Mouse (Mus musculus): ENCODE measurements around the gene Hcn3. TPM values are rescaled to one million over a fixed set of nuclear protein-coding genes. Genes with fewer than 3 reads are reported as not detected.
A peak's percentile ranks its signal among the peaks of the same experiment; 100 is the strongest.
"Not testable (repeated sequence)": the region's sequence is repeated elsewhere in the genome, so short reads cannot be mapped to it uniquely, and the experiment has no call there.

Gene Hcn3
- total RNA-seq, 1 experiment = 4.0 TPM

DNA sequence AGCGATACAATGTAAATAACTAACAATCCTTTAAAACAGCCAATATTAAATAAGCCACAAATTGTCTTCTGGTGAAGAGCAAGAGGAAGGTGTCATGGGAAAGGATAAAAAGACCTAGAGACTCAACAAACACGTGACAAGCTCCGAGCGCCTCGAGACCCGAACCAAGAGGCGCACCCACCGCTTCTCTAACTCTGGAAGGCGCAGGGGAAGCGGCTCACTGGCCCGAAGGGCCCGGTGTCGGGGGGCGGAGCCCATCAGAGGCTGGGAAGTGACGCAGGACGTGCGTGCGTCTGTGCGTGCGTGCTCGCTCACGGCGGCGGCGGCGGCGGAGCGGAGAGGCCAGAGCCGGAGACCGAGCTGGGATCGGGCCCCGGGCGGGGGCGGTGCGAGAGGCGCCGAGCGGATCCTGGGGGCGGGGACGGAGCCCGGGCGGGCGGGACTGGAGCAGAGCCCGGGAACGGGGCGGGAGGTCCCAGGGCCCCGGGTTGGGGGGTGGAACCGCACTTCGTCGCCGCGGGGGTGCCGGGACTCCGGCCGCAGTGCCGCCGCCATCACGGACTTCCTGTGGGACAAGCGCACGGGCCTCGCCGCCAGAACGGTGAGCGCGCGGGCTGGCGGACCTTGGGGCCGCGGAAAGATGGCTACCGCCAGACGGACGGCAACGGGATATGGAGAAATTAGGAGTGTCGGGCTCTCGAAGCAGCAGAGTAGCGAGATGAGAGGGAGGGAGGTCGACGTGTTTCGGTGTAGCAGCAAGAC, 4.7 kb upstream of the Hcn3 start, which contains the start of gene Clk2:
TSS of gene Clk2 (plus strand) at position 290 of the 762 bp plus-strand sequence.
- Histone ChIP-seq H3K9me3 (ENCODE audit: control insufficient read depth, insufficient read depth, low read depth, low read length) (no peaks in the 10 kb centered on the region), H3K36me3 (ENCODE audit: control insufficient read depth, insufficient read depth, low read length, poor library complexity, severe bottlenecking) (peaks cover 25% of the 10 kb centered on the region), H3K4me1 (ENCODE audit: control insufficient read depth in 2 of 2, insufficient read depth in 2 of 2, low read length in 2 of 2, poor library complexity in 1 of 2) (peaks cover 5% of the 10 kb centered on the region in 2 experiments; a peak in 2 of 4 replicates), H3K9ac (ENCODE audit: insufficient read depth, low read depth, low read length, poor library complexity, severe bottlenecking) (peak within 1 kb of the TSS; percentile 97), H3K4me3 (ENCODE audit: insufficient read depth in 1 of 2, low read depth in 1 of 2, low read length in 2 of 2, poor library complexity in 1 of 2, severe bottlenecking in 1 of 2) (peak within 1 kb of the TSS; percentile 99), H3K27ac (ENCODE audit: insufficient read depth, low read depth, low read length, poor library complexity, severe bottlenecking) (peak within 1 kb of the TSS; percentile 88)
- DNase-seq (ENCODE audit: low read depth, low spot score) = peak; percentile 93
- in situ Hi-C loops (cut with MboI; ENCODE audit: low sequenced_read_pairs in 2 of 2, unreplicated experiment in 2 of 2) = no loop called here
- TF ChIP-seq ZC3H11A (IDR thresholded peaks at IDR 0.05; ENCODE audit: borderline replicate concordance, low read depth, low read length) = no peak
- TF ChIP-seq CHD2 (IDR thresholded peaks at IDR 0.05; ENCODE audit: low read depth, low read length) = no peak
- TF ChIP-seq MAFK (IDR thresholded peaks at IDR 0.05; ENCODE audit: insufficient read depth, low read depth, low read length) = no peak
- no peak for TF ChIP-seq ZNF384 (IDR thresholded peaks at IDR 0.05; ENCODE audit: low read depth, low read length)
- TF ChIP-seq HCFC1 (IDR thresholded peaks at IDR 0.05; ENCODE audit: borderline replicate concordance, insufficient read depth, low read length) = peak; percentile 52; the same call in 1 of the 2 replicates

- H3K9ac ChIP-seq (ENCODE audit: insufficient read depth, low read depth, low read length, poor library complexity, severe bottlenecking) = peak overlapping the region; percentile 41; the same call in 1 of the 2 replicates
- in situ Hi-C loops (cut with MboI; ENCODE audit: low sequenced_read_pairs in 2 of 2, unreplicated experiment in 2 of 2) = no loop called here
- H3K36me3 ChIP-seq (ENCODE audit: control insufficient read depth, insufficient read depth, low read length, poor library complexity, severe bottlenecking) = peaks cover 15% of the 10 kb centered on the region
Observed at GRCm38 (mm10) chr3:89163643-89164245, 3.7 kb upstream of the Hcn3 start.

DNA sequence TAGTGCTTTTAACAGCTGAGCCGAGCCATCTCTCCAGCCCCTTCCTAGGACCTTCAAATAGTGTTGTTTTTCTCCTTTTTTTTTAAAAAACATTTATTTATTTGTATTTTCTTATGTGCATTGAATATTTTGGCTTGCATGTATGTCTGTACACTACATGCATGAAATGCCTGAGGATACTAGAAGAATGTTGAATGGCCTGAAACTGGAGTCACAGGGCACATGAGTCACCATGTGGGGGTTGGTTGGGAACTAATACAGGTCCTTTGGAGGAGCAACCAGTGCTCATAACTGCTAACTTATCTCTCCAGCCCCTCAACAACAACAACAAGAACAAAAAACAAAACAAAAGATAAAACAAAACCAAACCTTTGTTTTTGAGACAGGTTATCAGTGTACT, 3.1 kb upstream of the Hcn3 start:
- no peak overlapping the region for H3K27ac ChIP-seq (ENCODE audit: insufficient read depth, low read depth, low read length, poor library complexity, severe bottlenecking)
- DNase-seq (ENCODE audit: low read depth, low spot score) = no peak
- H3K4me3 ChIP-seq (ENCODE audit: insufficient read depth in 1 of 2, low read depth in 1 of 2, low read length in 2 of 2, poor library complexity in 1 of 2, severe bottlenecking in 1 of 2) = no peak overlapping the region
- H3K9me3 ChIP-seq (ENCODE audit: control insufficient read depth, insufficient read depth, low read depth, low read length) = no peaks in the 10 kb centered on the region
- in situ Hi-C loops (cut with MboI; ENCODE audit: low sequenced_read_pairs in 2 of 2, unreplicated experiment in 2 of 2) = no loop called here
- TF ChIP-seq CHD2 (IDR thresholded peaks at IDR 0.05; ENCODE audit: low read depth, low read length) (no peak), ZNF384 (IDR thresholded peaks at IDR 0.05; ENCODE audit: low read depth, low read length) (no peak), MAFK (IDR thresholded peaks at IDR 0.05; ENCODE audit: insufficient read depth, low read depth, low read length) (no peak), ZC3H11A (IDR thresholded peaks at IDR 0.05; ENCODE audit: borderline replicate concordance, low read depth, low read length) (no peak), HCFC1 (IDR thresholded peaks at IDR 0.05; ENCODE audit: borderline replicate concordance, insufficient read depth, low read length) (no peak)
- peaks cover 5 to 11% of the 10 kb centered on the region in 2 experiments; a peak in 3 of 4 replicates for H3K4me1 ChIP-seq (ENCODE audit: control insufficient read depth in 2 of 2, insufficient read depth in 2 of 2, low read length in 2 of 2, poor library complexity in 1 of 2)
- peaks cover 11% of the 10 kb centered on the region for H3K36me3 ChIP-seq (ENCODE audit: control insufficient read depth, insufficient read depth, low read length, poor library complexity, severe bottlenecking)
- H3K9ac ChIP-seq (ENCODE audit: insufficient read depth, low read depth, low read length, poor library complexity, severe bottlenecking) = no peak overlapping the region

More at GRCm38 (mm10) chr3:89163643-89164245, 3.7 kb upstream of the Hcn3 start:
- TF ChIP-seq ZNF384 (IDR thresholded peaks at IDR 0.05; ENCODE audit: low read depth, low read length) = peak; percentile 70; the same call in 1 of the 2 replicates
- TF ChIP-seq HCFC1 (IDR thresholded peaks at IDR 0.05; ENCODE audit: borderline replicate concordance, insufficient read depth, low read length) = no peak
- TF ChIP-seq CHD2 (IDR thresholded peaks at IDR 0.05; ENCODE audit: low read depth, low read length) = no peak
- TF ChIP-seq ZC3H11A (IDR thresholded peaks at IDR 0.05; ENCODE audit: borderline replicate concordance, low read depth, low read length) = no peak
- Histone ChIP-seq H3K4me1 (ENCODE audit: control insufficient read depth in 2 of 2, insufficient read depth in 2 of 2, low read length in 2 of 2, poor library complexity in 1 of 2) (peaks cover 5 to 6% of the 10 kb centered on the region in 2 experiments; a peak in 3 of 4 replicates), H3K9me3 (ENCODE audit: control insufficient read depth, insufficient read depth, low read depth, low read length) (no peaks in the 10 kb centered on the region), H3K4me3 (ENCODE audit: insufficient read depth in 1 of 2, low read depth in 1 of 2, low read length in 2 of 2, poor library complexity in 1 of 2, severe bottlenecking in 1 of 2) (peak overlapping the region; percentile 99), H3K27ac (ENCODE audit: insufficient read depth, low read depth, low read length, poor library complexity, severe bottlenecking) (peak overlapping the region; percentile 13; the same call in 1 of the 2 replicates)
- DNase-seq (ENCODE audit: low read depth, low spot score) = no peak

DNA sequence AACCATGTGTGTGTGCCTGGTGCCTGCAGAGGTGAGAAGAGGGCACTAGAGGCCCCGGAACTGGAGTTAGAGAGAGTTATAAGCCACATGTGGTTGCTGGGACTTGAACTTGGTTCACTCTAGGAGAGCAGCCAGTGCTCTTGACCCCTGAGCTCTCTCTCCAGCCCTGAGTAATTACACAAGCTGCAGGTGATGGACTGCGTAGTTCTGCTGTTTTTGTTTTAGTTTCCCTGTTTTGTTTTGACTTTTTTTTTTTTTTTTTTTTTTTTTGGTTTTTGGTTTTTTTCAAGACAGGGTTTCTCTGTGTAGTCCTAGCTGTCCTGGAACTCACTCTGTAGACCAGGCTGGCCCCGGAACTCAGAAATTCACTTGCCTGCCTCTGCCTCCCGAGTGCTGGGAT, 1.8 kb upstream of the Hcn3 start:
- in situ Hi-C loops (cut with MboI; ENCODE audit: low sequenced_read_pairs in 2 of 2, unreplicated experiment in 2 of 2) = no loop called here
- no peak overlapping the region for H3K27ac ChIP-seq (ENCODE audit: insufficient read depth, low read depth, low read length, poor library complexity, severe bottlenecking)
- no peak for TF ChIP-seq MAFK (IDR thresholded peaks at IDR 0.05; ENCODE audit: insufficient read depth, low read depth, low read length)
- TF ChIP-seq CHD2 (IDR thresholded peaks at IDR 0.05; ENCODE audit: low read depth, low read length) = no peak
- no peak for TF ChIP-seq HCFC1 (IDR thresholded peaks at IDR 0.05; ENCODE audit: borderline replicate concordance, insufficient read depth, low read length)
- TF ChIP-seq ZC3H11A (IDR thresholded peaks at IDR 0.05; ENCODE audit: borderline replicate concordance, low read depth, low read length) = no peak
- 0 out of 2 replicates have a peak, but pooled peaks have one; percentile 14 for TF ChIP-seq ZNF384 (IDR thresholded peaks at IDR 0.05; ENCODE audit: low read depth, low read length)
- H3K9ac ChIP-seq (ENCODE audit: insufficient read depth, low read depth, low read length, poor library complexity, severe bottlenecking) = no peak overlapping the region
- H3K4me1 ChIP-seq (ENCODE audit: control insufficient read depth in 2 of 2, insufficient read depth in 2 of 2, low read length in 2 of 2, poor library complexity in 1 of 2) = peaks cover 5 to 8% of the 10 kb centered on the region in 2 experiments; a peak in 3 of 4 replicates
- DNase-seq (ENCODE audit: low read depth, low spot score) = no peak
- H3K36me3 ChIP-seq (ENCODE audit: control insufficient read depth, insufficient read depth, low read length, poor library complexity, severe bottlenecking) = peaks cover under 1% of the 10 kb centered on the region; the same call in 1 of the 2 replicates
- no peak overlapping the region for H3K4me3 ChIP-seq (ENCODE audit: insufficient read depth in 1 of 2, low read depth in 1 of 2, low read length in 2 of 2, poor library complexity in 1 of 2, severe bottlenecking in 1 of 2)
- no peaks in the 10 kb centered on the region for H3K9me3 ChIP-seq (ENCODE audit: control insufficient read depth, insufficient read depth, low read depth, low read length)

GRCm38 (mm10) chr3:89161207-89161606, 1.2 kb upstream of the Hcn3 start:
- H3K9me3 ChIP-seq (ENCODE audit: control insufficient read depth, insufficient read depth, low read depth, low read length); H3K36me3 ChIP-seq (ENCODE audit: control insufficient read depth, insufficient read depth, low read length, poor library complexity, severe bottlenecking); DNase-seq (ENCODE audit: low read depth, low spot score); H3K27ac ChIP-seq (ENCODE audit: insufficient read depth, low read depth, low read length, poor library complexity, severe bottlenecking); H3K9ac ChIP-seq (ENCODE audit: insufficient read depth, low read depth, low read length, poor library complexity, severe bottlenecking); H3K4me1 ChIP-seq (ENCODE audit: control insufficient read depth in 2 of 2, insufficient read depth in 2 of 2, low read length in 2 of 2, poor library complexity in 1 of 2); H3K4me3 ChIP-seq (ENCODE audit: insufficient read depth in 1 of 2, low read depth in 1 of 2, low read length in 2 of 2, poor library complexity in 1 of 2, severe bottlenecking in 1 of 2); in situ Hi-C loops (cut with MboI; ENCODE audit: low sequenced_read_pairs in 2 of 2, unreplicated experiment in 2 of 2): not testable (repeated sequence)
